Mouse (Mus musculus) lung, postnatal 36 days (tissue): Measurements from ENCODE around the gene Mrgpre.

ENCODE experiments used
- DNase-seq: peaks from one replicate; pipeline ENCODE4 v3.0.0; 2022; ENCODE audit warnings: mixed read lengths

The Mrgpre gene

GRCm38 (mm10) chr7:143783996-143784829 is at the start of gene Mrgpre:
TSS of gene Mrgpre (minus strand) at chr7:143784500.
- DNase-seq: peak; percentile 76

- no peak for DNase-seq
Observed at GRCm38 (mm10) chr7:143833581-143834190, 49.4 kb upstream of the Mrgpre start.

GRCm38 (mm10) chr7:143832611-143833010 is 48.3 kb upstream of the Mrgpre start:
- DNase-seq: no peak

GRCm38 (mm10) chr7:143832196-143832595 is 47.9 kb upstream of the Mrgpre start:
- DNase-seq: peak; percentile 46

- no peak for DNase-seq
Observed at GRCm38 (mm10) chr7:143830399-143830798, 46.1 kb upstream of the Mrgpre start.

- DNase-seq: peak; percentile 98
Observed at GRCm38 (mm10) chr7:143829504-143830331, 45.4 kb upstream of the Mrgpre start.

- DNase-seq: peak; percentile 10
Observed at GRCm38 (mm10) chr7:143826985-143827384, 42.7 kb upstream of the Mrgpre start.

GRCm38 (mm10) chr7:143823266-143823605 is 38.9 kb upstream of the Mrgpre start:
- no peak for DNase-seq

GRCm38 (mm10) chr7:143822375-143823265 is 38.3 kb upstream of the Mrgpre start, which contains the start of the genes Nadsyn1 and Dhcr7:
TSS of gene Nadsyn1 (minus strand) at chr7:143822849.
TSS of gene Dhcr7 (plus strand) at chr7:143823145.
- peak; percentile 99 for DNase-seq

GRCm38 (mm10) chr7:143821241-143821640 is 36.9 kb upstream of the Mrgpre start:
- no peak for DNase-seq

GRCm38 (mm10) chr7:143819201-143819600 is 34.9 kb upstream of the Mrgpre start:
- no peak for DNase-seq

GRCm38 (mm10) chr7:143808909-143809308 is 24.6 kb upstream of the Mrgpre start:
- DNase-seq: no peak

- peak; percentile 54 for DNase-seq
Observed at GRCm38 (mm10) chr7:143805199-143805624, 20.9 kb upstream of the Mrgpre start.

GRCm38 (mm10) chr7:143801195-143802065 is 17.1 kb upstream of the Mrgpre start:
- no peak for DNase-seq

- DNase-seq: no peak
Observed at GRCm38 (mm10) chr7:143800770-143801169, 16.5 kb upstream of the Mrgpre start.

GRCm38 (mm10) chr7:143798783-143799182 is 14.5 kb upstream of the Mrgpre start:
- no peak for DNase-seq

GRCm38 (mm10) chr7:143793121-143793520 is 8.8 kb upstream of the Mrgpre start:
- DNase-seq: peak; percentile 80

- DNase-seq: no peak
Observed at GRCm38 (mm10) chr7:143792336-143792985, 8.2 kb upstream of the Mrgpre start.

GRCm38 (mm10) chr7:143783378-143783995 is 813 bp downstream of the Mrgpre start:
- no peak for DNase-seq

GRCm38 (mm10) chr7:143777375-143777774 is 6.9 kb downstream of the Mrgpre start:
- DNase-seq: peak; percentile 22
